Mouse (Mus musculus): ENCODE measurements at regions not wholly inside any gene's neighbourhood (a gene's known extent, or its start where the extent isn't known, plus 50 kb on each side); places are given as distances from the start of the nearest gene placed in this dataset.

DNA sequence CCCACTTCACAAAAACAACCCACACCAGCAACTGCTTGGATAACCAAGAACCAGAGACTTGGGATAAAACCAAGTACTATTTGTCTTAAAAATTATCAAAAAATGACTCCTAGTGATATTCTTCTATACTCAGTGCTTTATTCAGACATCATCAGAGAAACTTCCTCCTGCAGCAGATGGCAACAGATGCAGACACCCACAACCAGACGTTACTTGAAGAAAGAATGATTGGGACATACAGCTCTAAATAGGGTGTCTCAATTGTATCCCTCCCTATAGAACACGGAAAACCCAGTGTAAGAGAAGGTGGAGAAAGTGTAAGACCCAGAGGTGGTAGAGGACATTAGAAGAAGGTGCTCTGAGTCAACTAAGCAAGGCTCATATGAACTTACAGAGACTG is 569.6 kb downstream of the Rapgef2 start:
- H3K27me3 ChIP-seq = no peaks in the 10 kb centered on the region
- H3K9ac ChIP-seq = no peak overlapping the region
- H3K4me2 ChIP-seq = no peak overlapping the region
- no peaks in the 10 kb centered on the region for H3K4me1 ChIP-seq (replicated peaks)
- 37% methylated on average over 2 of the region's 2 CpGs for WGBS (ENCODE audit: insufficient replicate concordance)
- H3K4me3 ChIP-seq (replicated peaks) = no peak overlapping the region
- H3K9me3 ChIP-seq (replicated peaks) = no peaks in the 10 kb centered on the region
- no peaks in the 10 kb centered on the region for H3K36me3 ChIP-seq (replicated peaks)
- no peak for ATAC-seq (ENCODE audit: insufficient read depth)
- H3K27ac ChIP-seq (replicated peaks) = no peak overlapping the region

- Histone ChIP-seq H3K9ac (no peak overlapping the region), H3K27ac (replicated peaks) (no peak overlapping the region), H3K27me3 (no peaks in the 10 kb centered on the region), H3K4me1 (replicated peaks) (no peaks in the 10 kb centered on the region), H3K4me2 (no peak overlapping the region), H3K36me3 (replicated peaks) (no peaks in the 10 kb centered on the region), H3K9me3 (replicated peaks) (no peaks in the 10 kb centered on the region), H3K4me3 (replicated peaks) (no peak overlapping the region)
- ATAC-seq (ENCODE audit: insufficient read depth) = no peak
- WGBS (ENCODE audit: insufficient replicate concordance) = 52% methylated on average over 1 of the region's 1 CpGs
Measured at GRCm38 (mm10) chr3:78707687-78708086, 578.6 kb downstream of the Rapgef2 start.

DNA sequence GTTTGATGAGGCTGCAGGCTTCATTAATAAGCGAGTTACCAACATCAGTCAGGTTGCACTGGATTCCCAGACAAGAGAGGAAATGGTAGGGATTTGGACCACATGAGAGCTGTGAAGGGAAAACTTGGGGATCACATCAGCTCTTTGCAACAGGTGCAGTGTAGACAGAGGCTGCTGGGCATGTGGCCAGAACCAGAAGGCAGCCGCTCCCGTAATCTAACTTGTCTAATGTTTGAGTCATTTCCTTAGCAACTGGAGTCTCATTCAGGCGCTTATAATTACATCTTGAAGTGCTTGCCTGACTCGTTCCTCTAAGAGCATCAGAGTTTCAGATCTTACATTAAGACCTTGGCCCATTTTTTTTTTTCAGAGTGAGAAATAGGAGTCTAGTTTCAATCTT is 587.4 kb downstream of the Rapgef2 start:
- no peak overlapping the region for H3K27ac ChIP-seq (replicated peaks)
- H3K36me3 ChIP-seq (replicated peaks) = no peaks in the 10 kb centered on the region
- H3K9me3 ChIP-seq (replicated peaks) = no peaks in the 10 kb centered on the region
- 49% methylated on average over 5 of the region's 5 CpGs for WGBS (ENCODE audit: insufficient replicate concordance)
- no peak overlapping the region for H3K4me2 ChIP-seq
- no peak overlapping the region for H3K9ac ChIP-seq
- no peaks in the 10 kb centered on the region for H3K4me1 ChIP-seq (replicated peaks)
- no peak overlapping the region for H3K4me3 ChIP-seq (replicated peaks)
- ATAC-seq (ENCODE audit: insufficient read depth) = no peak
- no peaks in the 10 kb centered on the region for H3K27me3 ChIP-seq

GRCm38 (mm10) chr3:78691499-78691898 is 594.8 kb downstream of the Rapgef2 start:
- Histone ChIP-seq H3K4me3 (replicated peaks) (no peak overlapping the region), H3K27ac (replicated peaks) (no peak overlapping the region), H3K9me3 (replicated peaks) (no peaks in the 10 kb centered on the region), H3K4me1 (replicated peaks) (no peaks in the 10 kb centered on the region), H3K27me3 (no peaks in the 10 kb centered on the region), H3K9ac (no peak overlapping the region), H3K36me3 (replicated peaks) (no peaks in the 10 kb centered on the region), H3K4me2 (no peak overlapping the region)
- 29% methylated on average over 3 of the region's 3 CpGs for WGBS (ENCODE audit: insufficient replicate concordance)
- no peak for ATAC-seq (ENCODE audit: insufficient read depth)

GRCm38 (mm10) chr3:78677656-78678055 is 608.7 kb downstream of the Rapgef2 start:
- no peaks in the 10 kb centered on the region for H3K9me3 ChIP-seq (replicated peaks)
- no peaks in the 10 kb centered on the region for H3K36me3 ChIP-seq (replicated peaks)
- H3K4me3 ChIP-seq (replicated peaks) = no peak overlapping the region
- H3K27ac ChIP-seq (replicated peaks) = no peak overlapping the region
- WGBS (ENCODE audit: insufficient replicate concordance) = 74% methylated on average over 1 of the region's 1 CpGs
- H3K27me3 ChIP-seq = no peaks in the 10 kb centered on the region
- no peak overlapping the region for H3K9ac ChIP-seq
- H3K4me2 ChIP-seq = no peak overlapping the region
- H3K4me1 ChIP-seq (replicated peaks) = no peaks in the 10 kb centered on the region
- no peak for ATAC-seq (ENCODE audit: insufficient read depth)

DNA sequence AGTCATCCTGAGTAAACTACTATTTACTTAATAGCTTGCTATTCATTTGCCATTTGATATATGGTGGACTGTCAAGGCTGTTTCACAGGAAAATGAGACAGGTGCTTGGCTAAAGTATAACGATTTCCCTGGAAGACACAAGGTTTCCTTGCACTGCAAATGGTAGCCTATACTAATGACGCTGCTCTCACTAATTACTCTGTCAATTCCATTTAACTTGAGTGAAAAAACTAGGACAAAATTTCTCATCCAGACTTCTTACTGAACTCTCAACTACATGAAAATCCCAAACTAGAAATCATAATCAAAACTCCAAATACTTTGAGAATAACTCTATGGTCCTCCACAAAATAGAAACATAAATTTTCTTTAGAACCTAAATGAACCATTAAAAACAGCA is 609.5 kb downstream of the Rapgef2 start:
- ATAC-seq (ENCODE audit: insufficient read depth) = no peak
- 54% methylated on average over 2 of the region's 2 CpGs for WGBS (ENCODE audit: insufficient replicate concordance)

DNA sequence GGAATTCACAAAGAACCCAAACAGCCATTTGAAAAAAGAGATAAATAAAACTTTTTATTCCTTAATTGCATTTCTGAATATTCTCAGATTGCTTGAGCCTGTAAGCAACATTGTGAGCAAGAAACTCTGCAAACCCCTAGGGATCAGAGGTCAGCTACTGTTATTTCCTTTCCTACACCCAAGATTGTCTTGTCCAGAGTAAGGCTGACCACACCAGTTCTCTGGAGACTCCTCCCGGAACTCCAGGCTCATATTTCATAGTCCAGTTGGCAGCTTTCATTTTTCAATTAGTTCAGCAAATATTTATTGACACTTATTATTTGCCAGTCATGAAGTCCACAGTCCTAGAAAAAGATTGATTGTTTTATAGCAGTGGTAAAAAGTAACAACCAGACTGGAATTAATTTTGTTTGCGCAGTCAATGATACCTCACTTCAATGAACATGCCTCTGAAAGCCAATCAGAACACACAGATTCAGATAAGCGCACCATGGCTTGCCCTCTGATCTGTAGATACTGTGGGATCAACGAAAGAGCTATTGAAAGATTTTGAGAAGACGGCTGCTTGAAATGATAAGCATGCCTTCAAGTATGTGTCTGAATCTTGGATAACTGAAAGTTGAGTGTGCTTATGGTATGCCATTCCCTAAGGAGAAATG is 611.7 kb downstream of the Rapgef2 start:
- Histone ChIP-seq H3K27me3 (no peaks in the 10 kb centered on the region), H3K4me2 (no peak overlapping the region), H3K27ac (replicated peaks) (no peak overlapping the region), H3K9me3 (replicated peaks) (no peaks in the 10 kb centered on the region), H3K4me3 (replicated peaks) (no peak overlapping the region), H3K36me3 (replicated peaks) (no peaks in the 10 kb centered on the region), H3K9ac (no peak overlapping the region), H3K4me1 (replicated peaks) (no peaks in the 10 kb centered on the region)
- WGBS (ENCODE audit: insufficient replicate concordance) = 55% methylated on average over 5 of the region's 5 CpGs
- no peak for ATAC-seq (ENCODE audit: insufficient read depth)

More for the DNA sequence above, 609.5 kb downstream of the Rapgef2 start:
- Histone ChIP-seq H3K27me3 (no peaks in the 10 kb centered on the region), H3K4me2 (no peak overlapping the region), H3K27ac (replicated peaks) (no peak overlapping the region), H3K9ac (no peak overlapping the region), H3K4me1 (replicated peaks) (no peaks in the 10 kb centered on the region), H3K4me3 (replicated peaks) (no peak overlapping the region), H3K36me3 (replicated peaks) (no peaks in the 10 kb centered on the region), H3K9me3 (replicated peaks) (no peaks in the 10 kb centered on the region)

- no peak overlapping the region for H3K4me3 ChIP-seq (replicated peaks)
- H3K27me3 ChIP-seq = no peaks in the 10 kb centered on the region
- H3K27ac ChIP-seq (replicated peaks) = no peak overlapping the region
- H3K36me3 ChIP-seq (replicated peaks) = no peaks in the 10 kb centered on the region
- no peak overlapping the region for H3K4me2 ChIP-seq
- no peaks in the 10 kb centered on the region for H3K4me1 ChIP-seq (replicated peaks)
- H3K9me3 ChIP-seq (replicated peaks) = no peaks in the 10 kb centered on the region
- ATAC-seq (ENCODE audit: insufficient read depth) = no peak
- H3K9ac ChIP-seq = no peak overlapping the region
Measured at GRCm38 (mm10) chr3:78668050-78668449, 618.3 kb downstream of the Rapgef2 start.

- Histone ChIP-seq H3K27ac (replicated peaks) (no peak overlapping the region), H3K36me3 (replicated peaks) (no peaks in the 10 kb centered on the region), H3K4me3 (replicated peaks) (no peak overlapping the region), H3K27me3 (no peaks in the 10 kb centered on the region), H3K9me3 (replicated peaks) (no peaks in the 10 kb centered on the region), H3K9ac (no peak overlapping the region), H3K4me2 (no peak overlapping the region), H3K4me1 (replicated peaks) (no peaks in the 10 kb centered on the region)
- WGBS (ENCODE audit: insufficient replicate concordance) = 54% methylated on average over 4 of the region's 4 CpGs
- no peak for ATAC-seq (ENCODE audit: insufficient read depth)
Measured at GRCm38 (mm10) chr3:78667374-78668023, 618.8 kb downstream of the Rapgef2 start.

GRCm38 (mm10) chr3:78648115-78648514 is 638.2 kb downstream of the Rapgef2 start:
- no peaks in the 10 kb centered on the region for H3K36me3 ChIP-seq (replicated peaks)
- H3K4me2 ChIP-seq = no peak overlapping the region
- H3K27ac ChIP-seq (replicated peaks) = no peak overlapping the region
- ATAC-seq (ENCODE audit: insufficient read depth) = no peak
- H3K9ac ChIP-seq = no peak overlapping the region
- no peaks in the 10 kb centered on the region for H3K9me3 ChIP-seq (replicated peaks)
- WGBS (ENCODE audit: insufficient replicate concordance) = 72% methylated on average over 2 of the region's 2 CpGs
- no peaks in the 10 kb centered on the region for H3K4me1 ChIP-seq (replicated peaks)
- no peak overlapping the region for H3K4me3 ChIP-seq (replicated peaks)
- H3K27me3 ChIP-seq = no peaks in the 10 kb centered on the region

DNA sequence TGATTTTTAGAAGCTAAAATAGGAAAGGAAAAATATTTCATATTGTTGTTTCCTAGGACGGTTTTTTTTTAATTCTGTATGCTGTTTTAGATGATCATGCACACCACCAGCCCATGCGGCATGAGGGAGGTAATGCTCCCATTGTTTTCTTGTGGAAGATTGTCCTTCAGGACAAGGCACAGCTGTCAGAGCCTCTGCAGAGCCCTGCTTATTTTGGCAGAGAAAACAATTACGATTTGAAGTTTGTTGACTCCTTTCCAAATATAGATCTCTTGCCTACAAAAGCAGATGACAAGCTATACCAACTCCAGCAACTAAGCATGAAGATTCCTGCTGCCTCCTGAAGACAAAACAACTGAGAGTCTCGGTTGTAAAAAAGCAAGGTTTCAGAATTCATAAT is 650.9 kb downstream of the Rapgef2 start:
- no peak overlapping the region for H3K4me2 ChIP-seq
- H3K4me3 ChIP-seq (replicated peaks) = no peak overlapping the region
- no peaks in the 10 kb centered on the region for H3K27me3 ChIP-seq
- no peaks in the 10 kb centered on the region for H3K36me3 ChIP-seq (replicated peaks)
- 38% methylated on average over 4 of the region's 4 CpGs for WGBS (ENCODE audit: insufficient replicate concordance)
- H3K9me3 ChIP-seq (replicated peaks) = no peaks in the 10 kb centered on the region
- H3K27ac ChIP-seq (replicated peaks) = no peak overlapping the region
- no peak overlapping the region for H3K9ac ChIP-seq
- no peak for ATAC-seq (ENCODE audit: insufficient read depth)
- no peaks in the 10 kb centered on the region for H3K4me1 ChIP-seq (replicated peaks)

DNA sequence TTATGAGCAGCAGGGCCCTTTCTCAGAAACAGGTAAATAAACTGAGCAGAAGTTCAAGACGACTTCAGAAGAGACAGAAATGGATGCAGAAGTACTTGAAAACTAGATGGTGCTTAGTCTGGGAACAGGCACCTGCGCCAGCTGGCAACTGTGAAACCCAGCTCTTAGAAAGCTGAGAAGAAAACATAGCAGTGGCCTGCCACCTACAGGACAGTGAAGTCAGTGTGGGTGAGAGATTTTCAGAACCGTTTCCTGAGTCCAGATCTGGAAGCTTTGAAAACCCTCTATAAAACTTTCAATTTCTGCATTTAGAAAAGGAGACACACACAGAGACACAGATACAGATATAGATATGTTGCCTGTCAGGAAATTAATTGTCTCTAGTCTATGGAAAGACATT is 667.4 kb downstream of the Rapgef2 start:
- no peak overlapping the region for H3K27ac ChIP-seq (replicated peaks)
- no peak for ATAC-seq (ENCODE audit: insufficient read depth)
- H3K9me3 ChIP-seq (replicated peaks) = no peaks in the 10 kb centered on the region
- no peak overlapping the region for H3K9ac ChIP-seq
- no peak overlapping the region for H3K4me2 ChIP-seq
- 33% methylated on average over 3 of the region's 3 CpGs for WGBS (ENCODE audit: insufficient replicate concordance)
- no peaks in the 10 kb centered on the region for H3K4me1 ChIP-seq (replicated peaks)
- H3K36me3 ChIP-seq (replicated peaks) = no peaks in the 10 kb centered on the region
- no peaks in the 10 kb centered on the region for H3K27me3 ChIP-seq
- no peak overlapping the region for H3K4me3 ChIP-seq (replicated peaks)

Data from liver, embryonic 15.5 days (tissue).